Mouse (Mus musculus): Measurements from ENCODE around the gene Bud23. TPM values are rescaled to one million over a fixed set of nuclear protein-coding genes. Genes with fewer than 3 reads are reported as not detected.
A peak's percentile ranks its signal among the peaks of the same experiment; 100 is the strongest.

Gene Bud23
- polyA plus RNA-seq, 1 experiment from 2014 or later, result 40.6 TPM

DNA sequence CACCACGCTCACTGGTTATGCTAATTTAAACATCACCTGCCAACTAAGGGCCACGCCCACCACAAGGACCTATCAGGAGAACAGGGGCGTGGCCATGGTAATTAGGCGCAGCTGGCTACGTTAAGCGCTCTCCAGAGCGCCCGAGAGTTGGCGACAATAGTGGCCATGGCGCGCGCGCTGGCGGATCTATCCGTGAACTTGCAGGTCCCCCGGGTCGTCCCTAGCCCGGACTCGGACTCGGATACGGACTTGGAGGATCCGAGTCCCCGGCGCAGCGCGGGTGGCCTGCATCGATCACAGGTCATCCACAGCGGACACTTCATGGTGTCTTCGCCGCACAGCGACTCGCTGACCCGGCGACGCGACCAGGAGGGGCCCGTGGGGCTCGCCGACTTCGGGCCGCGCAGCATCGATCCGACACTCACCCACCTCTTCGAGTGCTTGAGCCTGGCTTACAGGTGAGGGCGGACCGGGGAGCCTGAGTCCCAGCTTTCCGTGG lies 42.0 kb upstream of the Bud23 start:
- Histone ChIP-seq H3K4me1 (replicated peaks; ENCODE audit: control insufficient read depth, insufficient read depth, low read length) (no peaks in the 10 kb centered on the region), H3K4me3 (ENCODE audit: low read depth, low read length) (peak overlapping the region; percentile 47), H3K27me3 (replicated peaks; ENCODE audit: control insufficient read depth, insufficient read depth, low read length) (peaks cover 10% of the 10 kb centered on the region), H3K36me3 (ENCODE audit: control insufficient read depth, insufficient read depth) (no peaks in the 10 kb centered on the region), H3K4me2 (replicated peaks; ENCODE audit: low read depth) (peak overlapping the region; percentile 92), H3K9me3 (ENCODE audit: control insufficient read depth) (no peaks in the 10 kb centered on the region), H3K27ac (ENCODE audit: low read depth, low read length) (no peak overlapping the region), H3K9ac (ENCODE audit: low read depth, low read length) (peak overlapping the region; percentile 45; the same call in 1 of the 2 replicates)
- peak; percentile 72 for ATAC-seq
- TF ChIP-seq CTCF (IDR thresholded peaks at IDR 0.05; ENCODE audit: low read depth), result no peak
- under 1% methylated on average over 48 of the region's 48 CpGs for WGBS

DNA sequence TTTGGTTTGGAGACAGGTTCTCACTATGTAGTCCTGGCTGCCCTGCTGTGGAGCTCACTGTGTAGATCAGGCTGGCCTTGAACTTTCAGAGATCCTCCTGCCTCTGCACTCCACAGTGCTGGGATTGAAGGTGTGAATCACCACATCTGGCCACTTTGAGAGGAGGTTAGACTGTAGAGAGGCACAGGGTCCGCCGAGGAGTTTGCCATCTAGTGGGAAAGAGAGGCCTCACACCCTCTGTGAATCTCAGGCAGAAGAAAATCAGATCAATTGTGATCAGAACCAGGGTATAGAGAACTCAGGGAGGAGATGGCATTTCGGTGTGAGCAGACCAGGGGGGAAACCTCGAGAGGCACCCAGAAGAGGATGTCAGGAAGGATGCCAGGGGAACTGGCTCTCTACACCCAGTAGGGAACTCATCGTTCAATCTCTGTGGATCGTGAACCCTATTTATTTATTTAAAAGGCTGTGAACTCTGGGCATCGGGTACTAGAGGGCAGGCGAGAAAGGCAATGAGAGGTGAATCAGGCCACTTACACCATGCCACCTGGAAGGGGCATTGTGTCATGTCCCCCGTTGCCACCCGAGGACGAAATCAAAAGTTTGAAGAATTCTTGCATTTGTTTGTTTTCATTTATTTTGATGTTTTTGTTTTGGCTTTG lies 39.4 kb upstream of the Bud23 start:
- H3K36me3 ChIP-seq (ENCODE audit: control insufficient read depth, insufficient read depth), result no peaks in the 10 kb centered on the region
- peaks cover 10% of the 10 kb centered on the region for H3K27me3 ChIP-seq (replicated peaks; ENCODE audit: control insufficient read depth, insufficient read depth, low read length)
- H3K4me3 ChIP-seq (ENCODE audit: low read depth, low read length), result no peak overlapping the region
- ATAC-seq, result no peak
- H3K9ac ChIP-seq (ENCODE audit: low read depth, low read length), result no peak overlapping the region
- no peaks in the 10 kb centered on the region for H3K4me1 ChIP-seq (replicated peaks; ENCODE audit: control insufficient read depth, insufficient read depth, low read length)
- no peaks in the 10 kb centered on the region for H3K9me3 ChIP-seq (ENCODE audit: control insufficient read depth)
- no peak overlapping the region for H3K4me2 ChIP-seq (replicated peaks; ENCODE audit: low read depth)
- WGBS, result 63% methylated on average over 11 of the region's 11 CpGs
- H3K27ac ChIP-seq (ENCODE audit: low read depth, low read length), result no peak overlapping the region
- peak; percentile 74 for TF ChIP-seq CTCF (IDR thresholded peaks at IDR 0.05; ENCODE audit: low read depth)

DNA sequence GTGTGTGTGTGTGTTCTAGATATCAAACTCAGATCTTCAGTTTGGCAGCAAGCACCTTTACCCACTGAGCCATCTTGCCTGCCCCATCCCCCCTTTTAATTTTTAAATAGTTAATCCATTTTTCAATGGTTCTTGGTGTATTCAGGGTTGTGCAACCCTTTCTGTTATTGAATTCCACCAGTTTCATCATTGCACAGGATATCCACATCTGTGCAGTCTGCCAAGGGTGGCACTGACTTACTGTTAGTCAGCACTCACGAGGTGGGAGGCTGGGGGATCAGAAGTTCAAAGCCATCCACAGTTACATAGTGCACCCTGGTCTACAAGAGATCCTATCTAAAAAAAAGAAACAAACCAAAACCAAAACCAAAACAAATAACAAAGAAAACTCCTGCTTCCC lies 36.2 kb upstream of the Bud23 start:
- Histone ChIP-seq H3K4me2 (replicated peaks; ENCODE audit: low read depth) (no peak overlapping the region), H3K4me3 (ENCODE audit: low read depth, low read length) (no peak overlapping the region), H3K9ac (ENCODE audit: low read depth, low read length) (no peak overlapping the region), H3K4me1 (replicated peaks; ENCODE audit: control insufficient read depth, insufficient read depth, low read length) (no peaks in the 10 kb centered on the region), H3K36me3 (ENCODE audit: control insufficient read depth, insufficient read depth) (no peaks in the 10 kb centered on the region), H3K9me3 (ENCODE audit: control insufficient read depth) (no peaks in the 10 kb centered on the region), H3K27me3 (replicated peaks; ENCODE audit: control insufficient read depth, insufficient read depth, low read length) (peaks cover 4% of the 10 kb centered on the region; the same call in 1 of the 2 replicates), H3K27ac (ENCODE audit: low read depth, low read length) (no peak overlapping the region)
- WGBS, result 57% methylated on average over 1 of the region's 1 CpGs
- no peak for ATAC-seq
- no peak for TF ChIP-seq CTCF (IDR thresholded peaks at IDR 0.05; ENCODE audit: low read depth)

DNA sequence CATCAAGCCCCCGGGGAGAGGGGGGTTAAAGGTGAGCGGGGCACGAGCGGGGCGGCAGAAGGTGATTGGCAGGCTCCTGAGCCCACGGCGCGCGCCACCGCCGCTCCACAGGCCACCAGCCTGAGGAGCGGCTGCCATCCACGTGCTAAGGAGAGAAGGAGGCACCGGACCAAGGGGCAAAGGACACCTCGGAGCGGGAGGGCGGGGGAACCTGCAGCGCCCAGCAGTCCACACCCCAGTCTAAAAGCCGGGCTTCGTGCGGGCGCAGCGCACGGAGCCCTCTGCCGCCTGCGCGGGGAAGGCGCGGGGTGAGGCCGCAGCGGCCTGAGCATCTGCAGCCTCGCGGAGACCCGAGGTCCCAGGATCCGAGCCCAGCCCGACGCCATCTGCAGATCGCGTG lies 24.9 kb upstream of the Bud23 start, which contains the start of gene Mlxipl:
TSS of gene Mlxipl (plus strand) at position 238 of the 400 bp plus-strand sequence.
- Histone ChIP-seq H3K27me3 (replicated peaks; ENCODE audit: control insufficient read depth, insufficient read depth, low read length) (peaks cover 40% of the 10 kb centered on the region), H3K9ac (ENCODE audit: low read depth, low read length) (0 out of 2 replicates have a peak within 1 kb of the TSS, but pooled peaks have one; percentile 7), H3K4me2 (replicated peaks; ENCODE audit: low read depth) (peak within 1 kb of the TSS; percentile 48), H3K36me3 (ENCODE audit: control insufficient read depth, insufficient read depth) (no peaks in the 10 kb centered on the region), H3K4me3 (ENCODE audit: low read depth, low read length) (peak within 1 kb of the TSS; percentile 7; the same call in 1 of the 2 replicates), H3K9me3 (ENCODE audit: control insufficient read depth) (no peaks in the 10 kb centered on the region), H3K4me1 (replicated peaks; ENCODE audit: control insufficient read depth, insufficient read depth, low read length) (0 out of 2 replicates have a peak, but pooled peaks cover 4% of the 10 kb centered on the region), H3K27ac (ENCODE audit: low read depth, low read length) (no peak within 1 kb of the TSS)
- TF ChIP-seq CTCF (IDR thresholded peaks at IDR 0.05; ENCODE audit: low read depth), result peak; percentile 65
- WGBS, result 1% methylated on average over 39 of the region's 39 CpGs
- peak; percentile 97 for ATAC-seq

DNA sequence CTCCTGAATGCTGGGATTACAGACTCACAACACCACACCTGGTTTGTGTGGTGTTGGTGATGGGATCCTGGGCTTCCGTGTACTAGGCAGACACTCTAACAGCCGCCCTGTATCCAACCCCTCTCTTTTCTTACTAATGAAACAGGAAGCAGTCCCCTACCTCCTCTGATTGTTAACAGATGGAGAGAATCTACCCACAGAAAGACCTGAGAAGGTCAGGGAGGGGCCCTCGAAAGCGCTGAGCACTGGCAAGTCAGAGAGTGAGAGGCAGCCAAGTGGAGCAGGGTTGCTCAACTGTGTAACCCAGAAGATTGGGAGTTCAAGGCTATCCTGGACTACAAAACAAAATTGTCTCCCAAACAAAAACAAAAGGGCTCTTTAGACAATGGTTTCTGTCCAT lies 22.1 kb upstream of the Bud23 start:
- Histone ChIP-seq H3K27me3 (replicated peaks; ENCODE audit: control insufficient read depth, insufficient read depth, low read length) (peaks cover 39% of the 10 kb centered on the region), H3K4me1 (replicated peaks; ENCODE audit: control insufficient read depth, insufficient read depth, low read length) (0 out of 2 replicates have a peak, but pooled peaks cover 4% of the 10 kb centered on the region), H3K36me3 (ENCODE audit: control insufficient read depth, insufficient read depth) (no peaks in the 10 kb centered on the region), H3K4me3 (ENCODE audit: low read depth, low read length) (no peak overlapping the region), H3K4me2 (replicated peaks; ENCODE audit: low read depth) (no peak overlapping the region), H3K9ac (ENCODE audit: low read depth, low read length) (no peak overlapping the region), H3K27ac (ENCODE audit: low read depth, low read length) (no peak overlapping the region), H3K9me3 (ENCODE audit: control insufficient read depth) (no peaks in the 10 kb centered on the region)
- 64% methylated on average over 4 of the region's 4 CpGs for whole genome bisulfite sequencing
- ATAC-seq, result no peak
- no peak for TF ChIP-seq CTCF (IDR thresholded peaks at IDR 0.05; ENCODE audit: low read depth)

DNA sequence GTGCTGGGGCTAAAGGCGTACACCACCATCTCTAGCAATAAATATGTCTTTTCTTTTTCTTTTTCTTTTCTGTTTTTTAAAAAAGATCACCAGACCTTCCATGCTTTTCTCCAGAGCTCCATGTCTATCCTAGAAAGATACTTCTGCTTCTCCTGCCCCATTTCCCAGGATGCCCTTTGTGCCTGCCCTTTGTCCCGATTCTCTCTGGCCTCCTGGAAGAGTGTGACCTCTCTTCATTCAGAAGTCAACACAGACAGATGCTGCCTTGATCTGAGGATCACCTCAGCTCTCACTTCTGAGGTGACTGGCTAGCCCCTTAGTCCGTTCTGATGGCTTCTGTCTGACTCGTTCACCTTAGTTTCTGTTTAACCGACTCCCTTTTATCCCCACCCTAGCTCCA lies 15.8 kb upstream of the Bud23 start:
- Histone ChIP-seq H3K4me3 (ENCODE audit: low read depth, low read length) (no peak overlapping the region), H3K27ac (ENCODE audit: low read depth, low read length) (no peak overlapping the region), H3K9ac (ENCODE audit: low read depth, low read length) (no peak overlapping the region), H3K27me3 (replicated peaks; ENCODE audit: control insufficient read depth, insufficient read depth, low read length) (no peaks in the 10 kb centered on the region), H3K9me3 (ENCODE audit: control insufficient read depth) (no peaks in the 10 kb centered on the region), H3K4me2 (replicated peaks; ENCODE audit: low read depth) (no peak overlapping the region), H3K4me1 (replicated peaks; ENCODE audit: control insufficient read depth, insufficient read depth, low read length) (no peaks in the 10 kb centered on the region), H3K36me3 (ENCODE audit: control insufficient read depth, insufficient read depth) (no peaks in the 10 kb centered on the region)
- 71% methylated on average over 5 of the region's 5 CpGs for WGBS
- no peak for ATAC-seq
- TF ChIP-seq CTCF (IDR thresholded peaks at IDR 0.05; ENCODE audit: low read depth), result no peak
